Mouse (Mus musculus): ENCODE measurements around the gene Btbd10.

- TF ChIP-seq CTCF (IDR thresholded peaks at IDR 0.05; ENCODE audit: extremely low read depth, insufficient read length, insufficient replicate concordance, low read depth, low read length) (no peak), POLR2A (IDR thresholded peaks at IDR 0.05; ENCODE audit: low read depth, low read length) (no peak)
Measured at GRCm38 (mm10) chr7:113272338-113272997, 96.7 kb downstream of the Btbd10 start.
